Mouse (Mus musculus): ENCODE data around the gene Ajap1. TPM values are rescaled to one million over a fixed set of nuclear protein-coding genes. Genes with fewer than 3 reads are reported as not detected.

The Ajap1 gene
- polyA plus RNA-seq, 1 experiment, result not detected

GRCm38 (mm10) chr4:153373125-153373524, 109.5 kb downstream of the Ajap1 start:
- no peaks in the 10 kb centered on the region for H3K4me1 ChIP-seq (ENCODE audit: control insufficient read depth, insufficient read depth, low read length)
- no peak overlapping the region for H3K27ac ChIP-seq (ENCODE audit: insufficient read depth, low read length)
- TF ChIP-seq POLR2A (IDR thresholded peaks at IDR 0.05; ENCODE audit: low read depth, low read length) (no peak), CTCF (IDR thresholded peaks at IDR 0.05; ENCODE audit: borderline replicate concordance, insufficient read depth, low read length) (no peak)
- no peak overlapping the region for H3K4me3 ChIP-seq (ENCODE audit: insufficient read depth, low read length)

- Histone ChIP-seq H3K27ac (ENCODE audit: insufficient read depth, low read length) (no peak overlapping the region), H3K4me3 (ENCODE audit: insufficient read depth, low read length) (no peak overlapping the region)
Observed at GRCm38 (mm10) chr4:153368620-153369159, 113.9 kb downstream of the Ajap1 start.

GRCm38 (mm10) chr4:153360868-153361545, 121.6 kb downstream of the Ajap1 start:
- Histone ChIP-seq H3K4me3 (ENCODE audit: insufficient read depth, low read length) (no peak overlapping the region), H3K4me1 (ENCODE audit: control insufficient read depth, insufficient read depth, low read length) (no peaks in the 10 kb centered on the region), H3K27ac (ENCODE audit: insufficient read depth, low read length) (no peak overlapping the region)
- TF ChIP-seq POLR2A (IDR thresholded peaks at IDR 0.05; ENCODE audit: low read depth, low read length) (no peak), CTCF (IDR thresholded peaks at IDR 0.05; ENCODE audit: borderline replicate concordance, insufficient read depth, low read length) (no peak)

More at GRCm38 (mm10) chr4:153368620-153369159, 113.9 kb downstream of the Ajap1 start:
- H3K4me1 ChIP-seq (ENCODE audit: control insufficient read depth, insufficient read depth, low read length), result no peaks in the 10 kb centered on the region
- TF ChIP-seq CTCF (IDR thresholded peaks at IDR 0.05; ENCODE audit: borderline replicate concordance, insufficient read depth, low read length) (no peak), POLR2A (IDR thresholded peaks at IDR 0.05; ENCODE audit: low read depth, low read length) (no peak)

GRCm38 (mm10) chr4:153358243-153358550, 124.4 kb downstream of the Ajap1 start:
- no peak overlapping the region for H3K4me3 ChIP-seq (ENCODE audit: insufficient read depth, low read length)
- TF ChIP-seq POLR2A (IDR thresholded peaks at IDR 0.05; ENCODE audit: low read depth, low read length) (no peak), CTCF (IDR thresholded peaks at IDR 0.05; ENCODE audit: borderline replicate concordance, insufficient read depth, low read length) (no peak)
- no peak overlapping the region for H3K27ac ChIP-seq (ENCODE audit: insufficient read depth, low read length)
- H3K4me1 ChIP-seq (ENCODE audit: control insufficient read depth, insufficient read depth, low read length), result no peaks in the 10 kb centered on the region

- TF ChIP-seq CTCF (IDR thresholded peaks at IDR 0.05; ENCODE audit: borderline replicate concordance, insufficient read depth, low read length) (no peak), POLR2A (IDR thresholded peaks at IDR 0.05; ENCODE audit: low read depth, low read length) (no peak)
- Histone ChIP-seq H3K27ac (ENCODE audit: insufficient read depth, low read length) (no peak overlapping the region), H3K4me3 (ENCODE audit: insufficient read depth, low read length) (no peak overlapping the region)
Observed at GRCm38 (mm10) chr4:153357539-153358242, 124.9 kb downstream of the Ajap1 start.

GRCm38 (mm10) chr4:153356236-153356635, 126.4 kb downstream of the Ajap1 start:
- H3K4me3 ChIP-seq (ENCODE audit: insufficient read depth, low read length), result no peak overlapping the region
- H3K27ac ChIP-seq (ENCODE audit: insufficient read depth, low read length), result no peak overlapping the region
- no peak for TF ChIP-seq POLR2A (IDR thresholded peaks at IDR 0.05; ENCODE audit: low read depth, low read length)
- TF ChIP-seq CTCF (IDR thresholded peaks at IDR 0.05; ENCODE audit: borderline replicate concordance, insufficient read depth, low read length), result no peak
- H3K4me1 ChIP-seq (ENCODE audit: control insufficient read depth, insufficient read depth, low read length), result no peaks in the 10 kb centered on the region

More at GRCm38 (mm10) chr4:153357539-153358242, 124.9 kb downstream of the Ajap1 start:
- no peaks in the 10 kb centered on the region for H3K4me1 ChIP-seq (ENCODE audit: control insufficient read depth, insufficient read depth, low read length)

GRCm38 (mm10) chr4:153344999-153345398, 137.6 kb downstream of the Ajap1 start:
- Histone ChIP-seq H3K27ac (ENCODE audit: insufficient read depth, low read length) (no peak overlapping the region), H3K4me3 (ENCODE audit: insufficient read depth, low read length) (no peak overlapping the region), H3K4me1 (ENCODE audit: control insufficient read depth, insufficient read depth, low read length) (no peaks in the 10 kb centered on the region)
- no peak for TF ChIP-seq CTCF (IDR thresholded peaks at IDR 0.05; ENCODE audit: borderline replicate concordance, insufficient read depth, low read length)
- no peak for TF ChIP-seq POLR2A (IDR thresholded peaks at IDR 0.05; ENCODE audit: low read depth, low read length)

- Histone ChIP-seq H3K27ac (ENCODE audit: insufficient read depth, low read length) (no peak overlapping the region), H3K4me3 (ENCODE audit: insufficient read depth, low read length) (no peak overlapping the region), H3K4me1 (ENCODE audit: control insufficient read depth, insufficient read depth, low read length) (no peaks in the 10 kb centered on the region)
- no peak for TF ChIP-seq CTCF (IDR thresholded peaks at IDR 0.05; ENCODE audit: borderline replicate concordance, insufficient read depth, low read length)
- TF ChIP-seq POLR2A (IDR thresholded peaks at IDR 0.05; ENCODE audit: low read depth, low read length), result no peak
Observed at GRCm38 (mm10) chr4:153340887-153341286, 141.7 kb downstream of the Ajap1 start.

GRCm38 (mm10) chr4:153335301-153335799, 147.3 kb downstream of the Ajap1 start:
- no peak for TF ChIP-seq CTCF (IDR thresholded peaks at IDR 0.05; ENCODE audit: borderline replicate concordance, insufficient read depth, low read length)
- TF ChIP-seq POLR2A (IDR thresholded peaks at IDR 0.05; ENCODE audit: low read depth, low read length), result no peak
- no peak overlapping the region for H3K4me3 ChIP-seq (ENCODE audit: insufficient read depth, low read length)
- H3K4me1 ChIP-seq (ENCODE audit: control insufficient read depth, insufficient read depth, low read length), result no peaks in the 10 kb centered on the region
- H3K27ac ChIP-seq (ENCODE audit: insufficient read depth, low read length), result no peak overlapping the region

GRCm38 (mm10) chr4:153327809-153328208, 154.8 kb downstream of the Ajap1 start:
- H3K27ac ChIP-seq (ENCODE audit: insufficient read depth, low read length), result no peak overlapping the region
- H3K4me3 ChIP-seq (ENCODE audit: insufficient read depth, low read length), result no peak overlapping the region
- H3K4me1 ChIP-seq (ENCODE audit: control insufficient read depth, insufficient read depth, low read length), result no peaks in the 10 kb centered on the region
- TF ChIP-seq POLR2A (IDR thresholded peaks at IDR 0.05; ENCODE audit: low read depth, low read length) (no peak), CTCF (IDR thresholded peaks at IDR 0.05; ENCODE audit: borderline replicate concordance, insufficient read depth, low read length) (no peak)
